Mouse (Mus musculus) right cerebral cortex, adult 2 months (tissue): ENCODE measurements at regions not wholly inside any gene's neighbourhood (a gene's known extent, or its start where the extent isn't known, plus 50 kb on each side); places are given as distances from the start of the nearest gene placed in this dataset.

Source experiments
- DNase-seq, 2 experiments: peaks; one replicate each; pipeline ENCODE4 v3.0.0; 2021 to 2022; ENCODE audit warnings: low spot score in 2 of 2

DNA sequence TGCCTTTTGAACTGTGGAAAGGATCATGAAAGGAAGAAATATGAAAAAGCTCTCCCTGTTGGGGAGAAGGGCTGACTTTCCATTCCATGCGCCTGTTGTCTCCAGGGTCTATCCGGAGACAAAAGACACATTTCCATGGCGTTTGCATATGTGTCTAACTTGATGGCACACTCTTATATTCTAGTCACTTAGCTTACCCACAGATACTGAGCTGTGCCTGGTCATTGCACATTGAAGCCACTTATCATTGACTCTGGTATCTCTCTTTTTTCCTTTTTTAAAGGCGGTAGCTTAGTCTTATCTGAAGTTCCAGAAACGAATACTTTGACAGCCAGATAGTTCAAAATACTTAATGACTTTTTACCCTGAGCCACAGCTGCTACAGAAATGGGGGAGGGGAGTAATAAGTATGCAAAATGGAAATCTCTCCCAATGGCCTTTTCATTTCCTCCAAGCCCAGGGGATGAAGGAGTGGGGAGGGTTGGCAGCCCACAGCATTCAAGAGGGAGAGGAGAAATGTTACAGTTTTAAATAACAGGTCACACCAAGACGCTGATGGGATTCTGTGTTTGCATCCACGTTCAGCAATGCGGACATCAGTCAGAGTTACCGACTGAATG, 137.9 kb upstream of the Slc35f3 start:
- DNase-seq: no peak

DNA sequence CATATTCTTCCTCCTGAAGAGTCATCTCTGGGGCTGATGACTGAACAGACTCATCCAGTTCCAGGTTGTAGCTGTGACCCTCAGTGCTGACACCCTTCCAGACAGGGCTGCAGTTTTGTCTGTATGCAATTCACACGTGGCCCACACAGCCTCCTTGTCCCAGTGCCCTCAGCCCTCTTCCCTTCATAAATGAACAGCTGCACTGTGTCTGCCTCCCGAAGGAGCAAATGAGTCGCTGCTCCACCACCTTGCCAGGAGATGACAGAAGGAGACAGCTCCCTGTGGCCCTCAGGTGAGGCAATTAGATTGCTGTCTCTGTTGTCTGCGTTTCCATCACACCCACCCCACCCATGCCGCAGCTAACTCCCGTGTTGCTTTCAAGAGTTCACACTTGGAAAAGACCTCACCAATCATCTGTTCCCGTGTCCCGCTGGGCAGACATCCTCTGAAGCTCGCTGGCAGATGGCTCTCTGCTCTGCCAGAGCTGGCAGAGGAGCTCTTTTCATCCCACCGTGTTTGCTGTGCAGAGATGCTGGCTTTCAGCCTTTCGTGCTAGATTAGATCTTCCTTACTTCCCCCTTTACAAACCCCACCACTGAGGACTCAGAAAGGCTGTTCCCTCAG, 135.5 kb upstream of the Slc35f3 start:
- peak; percentile 66 to 77 for DNase-seq

DNA sequence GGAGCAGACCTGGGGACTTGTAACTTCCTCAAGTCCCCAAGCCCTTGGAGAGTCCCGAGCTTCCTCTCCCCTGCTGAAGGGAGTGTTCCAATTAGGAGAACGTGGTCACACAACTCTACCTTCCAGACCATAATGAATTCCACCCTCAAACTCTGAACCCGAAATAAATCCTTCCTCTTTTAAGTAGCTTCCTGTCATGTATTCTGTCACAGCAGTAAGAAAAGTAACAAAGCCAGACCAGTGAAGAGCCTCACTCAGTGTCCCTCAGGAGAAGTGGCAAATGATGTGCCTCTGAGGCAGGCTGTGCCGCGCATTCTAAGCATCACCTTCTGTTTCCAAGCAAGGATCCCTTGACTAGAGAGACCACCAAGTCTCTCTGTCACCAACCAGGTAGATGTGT, 134.4 kb upstream of the Slc35f3 start:
- DNase-seq: no peak

DNA sequence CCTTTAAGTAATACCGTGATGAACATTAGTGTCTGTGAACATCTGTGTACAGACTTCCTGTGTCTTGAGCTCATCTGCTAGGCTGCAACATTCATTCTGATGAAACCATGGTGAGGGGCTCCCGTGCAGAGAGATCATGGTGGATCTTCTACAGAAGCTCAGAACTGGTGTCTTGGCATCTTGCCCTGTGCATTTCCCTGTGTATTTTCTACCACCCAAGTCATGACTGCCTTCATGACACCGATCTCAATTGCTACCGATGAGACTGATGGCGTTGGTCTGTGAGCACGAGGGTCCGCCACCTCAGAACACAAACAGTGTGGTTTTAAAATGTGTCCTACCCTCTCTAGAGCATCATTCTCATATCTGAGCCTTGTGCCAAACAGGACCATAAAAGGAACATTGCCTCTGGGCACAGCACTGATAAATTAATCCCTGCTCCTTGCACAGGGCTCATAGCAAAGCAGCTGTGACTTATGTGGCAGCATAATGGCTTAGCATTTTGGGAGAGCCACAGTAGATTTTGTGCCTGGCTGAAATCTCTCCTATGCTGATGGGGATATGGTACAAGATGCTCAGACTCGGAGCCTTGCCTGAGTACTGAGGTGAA, 132.8 kb upstream of the Slc35f3 start:
- DNase-seq: no peak

DNA sequence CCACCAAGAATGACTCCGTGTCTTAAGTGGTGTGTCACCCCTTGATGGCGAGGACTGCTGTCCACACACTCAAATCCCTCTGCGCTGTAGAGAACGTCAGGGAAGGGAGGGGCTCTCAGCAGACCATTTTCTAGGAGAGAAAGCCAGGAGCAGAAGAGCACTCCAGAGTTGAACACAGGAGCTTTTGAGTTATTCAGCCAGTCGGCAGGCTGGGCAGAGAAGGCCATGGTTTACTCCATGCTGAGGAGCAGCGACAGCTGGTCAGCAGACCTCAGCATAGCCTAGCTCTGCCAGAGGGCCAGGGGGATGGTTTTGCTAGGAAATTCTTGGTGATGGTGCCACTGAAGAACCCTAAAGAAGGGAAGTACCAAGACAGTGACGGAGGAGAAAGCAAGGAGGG, 132.0 kb upstream of the Slc35f3 start:
- no peak for DNase-seq

DNA sequence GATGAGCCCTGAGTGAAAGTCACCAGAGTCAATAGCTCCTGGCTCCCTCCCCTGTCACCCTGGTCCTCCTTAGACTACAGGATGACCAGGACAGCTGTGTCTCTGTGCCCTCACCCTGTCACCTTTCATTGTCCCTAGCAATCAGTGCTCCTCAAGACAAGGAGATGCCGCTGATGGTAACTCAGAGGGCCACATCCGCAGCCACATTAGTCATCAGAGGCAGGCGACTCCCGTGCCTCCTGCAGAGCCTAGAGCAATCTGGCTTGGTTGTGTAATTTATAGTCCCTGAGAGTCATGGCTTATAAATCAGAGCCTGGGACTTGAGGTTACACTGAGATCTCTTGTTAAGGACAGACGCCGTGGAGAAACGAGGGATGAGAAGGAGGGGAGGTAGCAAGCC, 123.9 kb upstream of the Slc35f3 start:
- no peak for DNase-seq

DNA sequence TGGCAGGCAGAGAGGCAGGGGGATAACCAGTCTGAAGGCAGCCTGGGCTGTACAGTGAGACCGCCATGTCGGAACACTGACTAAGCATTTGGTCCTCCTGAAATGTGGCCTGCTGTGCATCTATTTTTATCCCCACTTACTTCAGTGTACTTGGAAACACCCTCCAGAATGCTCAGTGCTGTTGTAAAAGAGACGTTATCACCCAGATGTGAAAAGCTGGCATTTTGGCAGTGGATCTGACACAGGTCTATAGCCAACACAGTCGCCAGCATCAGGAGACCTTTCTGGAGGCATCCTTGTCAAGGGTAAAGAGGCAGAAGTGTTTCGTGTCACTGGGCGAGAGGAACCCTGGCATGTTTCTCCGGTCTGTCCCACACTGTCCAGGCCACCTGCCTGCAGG, 122.1 kb upstream of the Slc35f3 start:
- DNase-seq: no peak

DNA sequence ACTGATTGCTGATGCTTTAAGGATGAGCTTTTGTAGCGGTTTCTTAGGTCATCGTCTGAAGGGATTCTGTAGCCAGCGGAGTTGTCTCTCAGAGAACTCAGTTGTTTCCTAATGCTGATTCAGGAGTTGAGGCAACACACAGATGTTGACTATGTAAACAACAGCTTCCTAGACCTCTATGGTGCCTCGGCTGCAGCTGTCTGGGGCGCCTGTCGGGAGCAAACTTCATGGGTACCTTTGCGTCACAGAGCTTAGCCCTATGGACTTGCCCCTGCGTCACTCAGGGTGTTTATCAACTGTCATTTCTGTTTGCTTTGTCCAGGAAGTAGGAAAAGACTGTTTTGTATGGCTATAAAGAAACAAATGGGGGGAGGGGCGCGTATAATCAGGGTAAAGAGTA, 120.5 kb upstream of the Slc35f3 start:
- DNase-seq: no peak

DNA sequence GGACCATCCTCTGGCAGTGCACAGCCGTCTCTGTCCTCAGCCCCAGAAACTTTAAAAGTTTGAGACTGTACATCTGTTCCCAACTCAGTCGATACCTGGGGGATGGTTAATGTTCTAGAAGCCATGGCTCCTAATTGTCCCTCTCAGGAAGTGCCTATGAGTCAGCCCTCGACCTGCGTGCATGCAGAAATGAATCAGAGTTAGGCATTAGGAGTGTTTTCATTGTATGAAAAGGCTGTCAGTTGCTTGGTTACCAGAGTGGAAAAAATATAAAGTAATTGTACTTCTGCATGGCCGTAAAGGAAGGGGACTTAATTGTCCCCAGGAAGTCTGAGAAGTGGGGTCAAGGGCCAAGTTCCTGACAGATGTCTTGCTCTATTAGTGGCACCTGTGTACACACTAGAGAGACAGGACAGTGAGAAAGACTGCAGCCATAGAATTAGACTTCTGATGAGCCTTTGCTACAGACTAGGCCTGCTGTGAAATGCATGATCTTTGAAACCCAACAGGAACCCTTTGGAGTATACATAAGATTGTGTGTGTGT, 109.5 kb upstream of the Slc35f3 start:
- DNase-seq: peak in 1 of 2 experiments; percentile 27

DNA sequence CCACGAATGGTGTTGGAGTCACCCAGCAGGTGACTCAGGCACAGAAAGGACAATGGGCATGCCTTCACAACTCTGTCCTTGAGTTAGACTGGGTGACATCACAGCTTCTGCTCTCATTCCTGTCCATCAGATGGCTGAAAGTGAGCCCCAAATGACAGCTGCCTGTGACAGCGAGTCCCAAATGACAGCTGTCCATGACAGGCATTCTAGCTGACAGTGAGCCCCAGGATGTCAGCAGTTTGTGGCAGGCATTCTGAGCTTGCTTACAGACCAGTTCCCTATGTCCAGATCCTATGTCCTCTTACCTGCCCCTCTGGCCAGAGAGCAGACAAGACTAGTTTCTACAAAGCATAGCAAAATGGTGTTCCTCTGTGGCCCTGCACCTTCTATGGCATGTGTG, 102.7 kb upstream of the Slc35f3 start:
- DNase-seq: no peak

DNA sequence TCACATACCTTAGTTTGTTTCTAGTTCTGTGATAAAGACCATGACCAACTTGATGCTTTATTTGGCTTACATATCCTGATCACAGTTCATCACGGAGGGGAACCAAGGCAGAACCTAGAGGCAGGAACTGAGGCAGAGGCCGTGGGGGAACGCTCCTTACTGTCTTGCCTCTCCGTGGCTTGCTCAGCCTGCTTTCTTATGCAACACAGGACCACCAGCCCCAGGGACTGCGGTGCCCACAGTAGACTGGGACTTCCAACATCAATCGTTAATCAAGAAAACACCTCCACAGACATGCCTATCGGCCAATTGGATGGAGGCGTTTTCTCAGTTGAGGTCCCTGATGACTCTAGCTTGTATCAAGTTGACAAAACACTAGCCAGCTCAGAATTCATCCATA, 87.8 kb upstream of the Slc35f3 start:
- DNase-seq: no peak

DNA sequence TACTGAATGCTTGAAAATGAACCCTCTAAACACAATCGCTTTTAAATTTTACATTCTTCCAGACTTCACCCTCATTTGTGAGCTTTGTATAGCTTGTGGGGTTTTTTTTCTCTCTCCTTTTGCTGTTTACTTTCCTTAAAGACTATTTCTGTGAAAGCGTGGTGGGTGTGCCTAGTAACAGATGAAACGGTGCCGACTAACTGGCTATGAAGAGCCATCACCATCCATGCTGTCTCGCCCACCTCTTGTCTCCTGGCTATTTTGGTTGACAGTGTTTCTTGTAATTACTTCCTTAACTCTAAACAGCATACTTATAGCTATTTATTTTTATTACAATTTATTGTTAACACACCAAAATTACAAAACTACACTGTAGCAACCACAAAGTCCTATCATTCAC, 85.6 kb upstream of the Slc35f3 start:
- peak; percentile 57 to 60 for DNase-seq

DNA sequence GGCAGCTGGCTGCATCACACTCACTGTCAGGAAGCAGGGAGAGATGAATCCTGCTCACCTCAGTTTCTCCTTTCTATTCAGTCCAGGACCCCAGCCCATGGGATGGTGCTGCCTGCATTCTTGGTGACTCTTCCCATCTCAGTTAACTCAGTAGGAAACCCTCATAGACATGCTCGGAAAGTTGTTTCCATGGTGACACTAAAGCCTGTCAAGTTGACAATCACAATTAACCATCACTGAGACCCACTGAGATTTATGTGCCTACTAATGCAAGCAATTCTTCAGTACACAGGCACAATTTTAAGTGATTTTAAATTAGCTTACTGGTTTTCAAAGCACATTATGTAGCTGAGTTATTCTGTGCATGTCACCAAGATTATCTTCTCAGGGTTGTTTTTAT, 83.8 kb upstream of the Slc35f3 start:
- no peak for DNase-seq

DNA sequence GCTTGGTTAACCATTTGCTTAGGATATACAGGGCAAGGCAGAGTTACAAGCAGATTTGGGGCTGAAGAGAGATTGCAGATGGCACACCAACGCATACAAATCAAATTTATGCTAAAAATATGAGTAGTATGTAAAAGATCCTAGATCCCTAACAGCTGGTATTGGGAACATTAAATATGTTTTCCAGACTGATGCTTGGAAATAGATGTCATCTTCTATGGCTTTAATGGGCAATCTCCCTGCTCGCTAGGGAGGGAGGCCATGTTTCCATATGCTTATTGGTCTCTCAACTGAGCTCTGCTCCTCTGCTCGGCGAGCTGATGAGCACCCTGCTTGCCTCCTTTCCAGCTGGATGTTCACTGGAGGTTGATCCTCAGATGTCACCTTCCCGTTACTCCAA, 82.0 kb upstream of the Slc35f3 start:
- no peak for DNase-seq

DNA sequence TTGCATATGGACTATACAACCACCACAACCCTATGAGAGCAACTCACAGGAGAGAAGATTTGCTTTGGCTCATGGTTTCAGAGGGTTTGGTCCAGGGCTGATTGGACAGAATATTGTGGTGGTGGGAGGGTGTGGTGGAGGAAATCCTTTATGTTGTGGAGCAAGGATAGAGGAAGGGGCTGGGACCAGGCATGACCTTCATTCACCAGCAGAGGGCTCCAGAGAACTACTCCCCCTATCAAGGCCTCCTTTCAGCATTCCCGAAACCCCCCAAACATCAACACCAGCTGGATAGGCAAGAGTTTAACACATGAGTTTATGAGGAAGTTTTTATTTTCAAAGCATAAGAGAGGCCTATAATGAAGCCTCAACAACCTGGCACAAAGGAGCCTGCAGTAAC, 76.7 kb upstream of the Slc35f3 start:
- no peak for DNase-seq

DNA sequence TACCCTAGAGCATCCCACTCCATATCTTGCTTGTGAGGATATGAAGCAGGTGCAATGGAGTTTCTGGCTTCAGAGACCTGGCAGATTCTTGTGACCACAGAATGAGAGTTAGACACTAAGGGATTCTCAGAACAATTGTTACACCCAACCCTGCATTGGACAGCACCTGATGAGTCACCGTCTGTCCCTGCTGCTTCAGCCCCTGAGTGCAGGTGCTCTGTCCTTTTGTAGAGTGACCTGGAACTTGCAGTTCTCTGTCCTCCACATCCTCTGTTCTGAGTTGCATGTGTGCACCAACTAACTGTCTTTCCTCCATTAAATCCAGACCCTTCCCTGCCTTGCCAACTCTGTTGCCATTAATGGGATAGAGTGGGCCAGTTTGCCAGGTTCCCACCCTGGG, 66.6 kb upstream of the Slc35f3 start:
- DNase-seq: no peak

DNA sequence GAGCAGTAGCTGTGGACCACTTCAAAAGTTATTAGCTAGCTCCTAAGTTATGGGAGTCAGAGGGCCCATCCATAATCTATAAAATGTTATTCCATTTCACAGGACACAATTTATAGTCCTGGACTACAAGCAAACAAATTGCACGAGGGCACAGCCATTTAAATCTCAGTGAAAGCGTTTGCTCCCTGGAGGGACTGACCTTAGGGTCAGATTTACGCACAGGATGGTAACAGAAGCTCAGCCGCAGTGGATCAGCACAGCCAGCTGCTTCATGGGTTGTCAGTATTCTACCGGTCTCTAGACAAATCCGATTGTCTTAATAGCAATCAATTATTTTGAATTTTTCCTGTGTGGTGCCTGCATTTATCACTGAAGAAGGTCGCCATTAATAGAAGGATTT, 65.8 kb upstream of the Slc35f3 start:
- DNase-seq: no peak

DNA sequence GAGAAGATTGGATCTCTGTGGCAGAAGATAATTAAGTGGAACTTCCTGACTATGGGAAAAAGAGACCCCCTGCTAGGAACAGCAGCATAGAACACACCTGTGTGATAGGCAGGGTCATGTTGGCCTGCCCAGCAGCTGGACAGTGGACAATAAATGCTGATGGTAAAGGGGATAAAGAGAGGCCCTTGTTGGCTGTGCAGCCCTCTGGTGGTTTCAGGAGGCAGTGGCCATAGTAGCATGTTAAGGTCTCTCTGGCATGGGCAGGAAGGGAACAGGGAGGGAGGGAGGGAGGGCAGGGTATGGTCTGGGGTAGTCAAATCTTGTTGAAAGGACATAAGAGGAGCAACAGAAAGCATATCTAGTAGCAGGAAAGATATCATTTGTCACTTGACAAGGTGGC, 58.7 kb upstream of the Slc35f3 start:
- DNase-seq: no peak

DNA sequence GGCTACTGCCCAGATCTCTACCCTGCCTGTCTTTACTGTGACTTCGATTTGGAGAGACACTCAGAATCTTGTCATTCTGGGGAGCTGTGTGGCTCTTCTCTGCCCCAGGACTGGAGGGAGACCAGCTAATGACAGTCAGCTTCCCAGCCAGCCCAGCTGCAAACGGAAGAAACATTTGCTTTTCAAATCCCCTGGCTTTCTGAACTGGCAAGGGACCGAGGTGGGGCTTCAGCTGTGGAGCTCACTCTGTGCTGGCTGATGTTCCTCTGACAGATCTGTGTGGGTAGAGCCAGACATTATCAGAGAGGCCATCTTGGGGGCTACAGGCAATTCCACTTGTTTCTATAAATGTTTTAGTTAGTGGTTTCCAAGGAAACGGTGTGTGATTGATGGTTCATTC, 54.0 kb upstream of the Slc35f3 start:
- no peak for DNase-seq
